Mouse (Mus musculus) kidney, adult 10 weeks (tissue): Measurements from ENCODE around the gene Gm5771. TPM values are rescaled to one million over a fixed set of nuclear protein-coding genes. Genes with fewer than 3 reads are reported as not detected.

Source experiments
- polyA plus RNA-seq: library from polyadenylated mRNA; stranded (reverse); fragments of 350-450 nt; fragmentation: Illumina TruSeq; extraction: RNeasy Lipid Tissue Mini Kit (QIAGEN cat#74804); gene quantifications from one replicate; pipeline ENCODE4 v1.2.3, GENCODE M21; 2014; ENCODE audit warnings: low read depth, low replicate concordance

The Gm5771 gene
- not detected for polyA plus RNA-seq

GRCm38 (mm10) chr6:41392056-41392455 is at the start of gene Gm5771:
Gm5771 (plus strand) TSS chr6:41392356.

GRCm38 (mm10) chr6:41353932-41354331 is 38.2 kb upstream of the Gm5771 start, which contains the start of gene Try10:
Try10 (plus strand) TSS chr6:41354105.

GRCm38 (mm10) chr6:41377578-41377977 is 14.6 kb upstream of the Gm5771 start, which contains the start of gene Prss3:
Prss3 (minus strand) TSS chr6:41377678.

GRCm38 (mm10) chr6:41446045-41446444 is 53.9 kb downstream of the Gm5771 start, which contains the start of gene Gm10334:
Gm10334 (minus strand) TSS chr6:41446145.

Other genes starting within 250 kb of the Gm5771 start
- not detected for gene Try4, start 90.1 kb upstream of the Gm5771 start, polyA plus RNA-seq
- not detected for gene Try5, start 75.5 kb upstream of the Gm5771 start, polyA plus RNA-seq
- not detected for gene Try10, start 38.3 kb upstream of the Gm5771 start, polyA plus RNA-seq
- gene Prss3, start 14.7 kb upstream of the Gm5771 start, polyA plus RNA-seq: not detected
- gene Gm10334, start 53.8 kb downstream of the Gm5771 start, polyA plus RNA-seq: not detected
- not detected for gene Prss1, start 66.6 kb downstream of the Gm5771 start, polyA plus RNA-seq
- gene Prss2, start 129.4 kb downstream of the Gm5771 start, polyA plus RNA-seq: not detected
- gene Ephb6, start 213.1 kb downstream of the Gm5771 start, polyA plus RNA-seq: not detected
- gene Trpv6, start 244.0 kb downstream of the Gm5771 start, polyA plus RNA-seq: 0.20 TPM